ENCODE assay signal across 26 mouse cellular contexts in genomic region chr12:84128576-84128975, GRCm38 (mm10). TPM values are rescaled to one million over a fixed set of nuclear protein-coding genes. Genes with fewer than 3 reads are reported as not detected.
"Had no signal": no experiment of that assay in that cellular context is flagged by ENCODE, and none has a peak within 500 bp of the region (broad histone marks: within the 10 kb centered on the region; RNA-seq: fewer than 3 reads in every experiment).

No protein-coding gene starts in this region.

- H3K4me3 ChIP-seq: liver, embryonic 13.5 days; megakaryocyte, embryonic 14.5 days; midbrain, embryonic 10.5 days; midbrain, embryonic 13.5 days; myocyte; neural tube, embryonic 13.5 days; stomach, embryonic 15.5 days had no signal

- H3K9ac ChIP-seq: liver, embryonic 13.5 days; lung, embryonic 14.5 days; midbrain, embryonic 13.5 days; neural tube, embryonic 13.5 days; stomach, embryonic 15.5 days had no signal

- H3K27me3 ChIP-seq: liver, embryonic 13.5 days; megakaryocyte, embryonic 14.5 days; midbrain, embryonic 13.5 days; neural tube, embryonic 13.5 days; stomach, embryonic 15.5 days had no signal

- H3K4me2 ChIP-seq: liver, embryonic 13.5 days; lung, embryonic 14.5 days; midbrain, embryonic 13.5 days; neural tube, embryonic 13.5 days; stomach, embryonic 15.5 days had no signal

- H3K4me1 ChIP-seq: liver, embryonic 13.5 days; midbrain, embryonic 10.5 days; midbrain, embryonic 13.5 days; neural tube, embryonic 13.5 days; stomach, embryonic 15.5 days had no signal

- H3K27ac ChIP-seq: liver, embryonic 13.5 days; midbrain, embryonic 10.5 days; midbrain, embryonic 13.5 days; neural tube, embryonic 13.5 days; stomach, embryonic 15.5 days had no signal

- H3K9me3 ChIP-seq: liver, embryonic 13.5 days; megakaryocyte, embryonic 14.5 days; midbrain, embryonic 10.5 days; midbrain, embryonic 13.5 days; neural tube, embryonic 13.5 days; stomach, embryonic 15.5 days had no signal

- ATAC-seq: lung, postnatal 0 days; midbrain, embryonic 13.5 days; midbrain, embryonic 16.5 days had no signal

- DNase-seq: kidney, adult 18-20 months; kidney, adult 9 months; kidney, postnatal 14 days; kidney, postnatal 4 days; liver, embryonic 13.5 days; lung, embryonic 14.5 days; lung, postnatal 36 days; retina, postnatal 1 day; right cerebral cortex, postnatal 25 days; spleen, adult 18-20 months; thymus, adult 18-20 months; thymus, postnatal 36 days had no signal

- H3K36me3 ChIP-seq: liver, embryonic 13.5 days had no signal

RNA-seq across cellular contexts. Expression of gene Dnal1, which starts 14.4 kb away (rescaled TPM):
- total RNA-seq: monocyte, adult 5-6 weeks had no signal

RNA-seq across cellular contexts. Expression of gene Acot6, which starts 28.1 kb away (rescaled TPM):
- total RNA-seq: neutrophil, adult 5-6 weeks had no signal

RNA-seq across cellular contexts. Expression of gene Acot5, which starts 59.5 kb away (rescaled TPM):
- total RNA-seq: monocyte, adult 5-6 weeks; neutrophil, adult 5-6 weeks had no signal
- polyA plus RNA-seq: kidney, embryonic 16.5 days; limb, embryonic 11.5 days; liver, embryonic 13.5 days; liver, embryonic 16.5 days; lung, embryonic 14.5 days; lung, postnatal 0 days; midbrain, embryonic 10.5 days; midbrain, embryonic 13.5 days; myocyte; testis, adult 2 months had no signal
